Mouse (Mus musculus) urinary bladder, adult 18-20 months (tissue): ENCODE measurements at regions not wholly inside any gene's neighbourhood (a gene's known extent, or its start where the extent isn't known, plus 50 kb on each side); places are given as distances from the start of the nearest gene placed in this dataset.

Source experiments
- DNase-seq, 2 experiments: peaks; one replicate each; pipeline ENCODE4 v3.0.0; 2022; ENCODE audit warnings: low spot score in 2 of 2, mixed read lengths in 2 of 2

DNA sequence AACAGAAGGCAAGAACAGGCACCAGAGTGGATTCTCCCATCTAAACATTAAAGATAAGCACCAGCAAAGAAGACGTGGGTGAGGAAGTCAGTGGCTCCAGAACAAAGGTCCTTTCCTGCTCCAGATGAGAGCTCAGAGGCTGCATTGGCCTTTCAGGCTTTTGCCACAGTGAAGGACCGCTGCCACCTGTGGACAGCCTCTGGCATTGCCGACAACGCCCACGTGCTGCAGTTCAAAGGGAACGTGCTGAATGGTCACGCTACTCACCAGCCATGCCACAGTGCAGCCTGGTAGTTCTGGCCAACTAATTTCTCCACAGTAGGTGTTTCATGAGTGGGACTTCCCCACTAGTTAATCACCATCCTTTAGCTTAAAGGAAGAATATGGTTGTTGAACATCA is 365.1 kb downstream of the Dmrt2 start:
- DNase-seq = peak; percentile 50 to 63

DNA sequence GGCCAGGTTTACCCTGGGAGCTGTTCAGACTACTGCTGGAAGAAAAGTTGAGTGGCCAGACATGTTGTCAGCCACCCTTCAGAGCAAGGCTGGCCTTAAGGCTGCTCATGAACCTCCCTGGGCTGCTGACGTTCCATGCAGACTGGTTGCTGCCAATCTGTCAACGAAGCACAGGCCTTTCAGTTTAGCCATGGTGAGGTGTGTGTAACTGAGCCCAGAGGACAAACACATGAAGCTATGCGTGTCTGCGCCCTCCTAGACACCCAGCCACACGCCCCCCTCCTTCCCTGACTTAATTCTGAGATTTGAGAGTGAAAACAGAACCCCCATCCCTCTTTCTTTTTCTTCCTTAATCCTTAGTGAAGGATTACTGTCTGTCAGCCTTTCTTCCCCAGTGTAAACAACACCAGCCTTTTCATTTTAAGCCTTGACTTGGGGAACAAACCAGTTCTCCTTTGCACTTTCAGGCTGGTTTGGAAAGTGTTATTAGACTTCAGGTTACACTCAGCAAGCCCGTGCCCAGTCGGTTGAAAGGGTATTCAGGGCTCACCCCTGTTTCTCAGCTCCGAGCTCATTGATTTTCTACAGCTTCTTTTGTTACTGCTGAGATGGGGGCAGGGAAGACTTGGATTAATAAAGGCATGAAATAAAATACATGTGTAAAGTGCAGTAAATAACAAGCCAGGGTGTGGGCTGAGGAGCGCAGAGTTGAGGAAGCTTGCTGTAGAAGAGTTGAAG is 379.4 kb downstream of the Dmrt2 start:
- DNase-seq = no peak

DNA sequence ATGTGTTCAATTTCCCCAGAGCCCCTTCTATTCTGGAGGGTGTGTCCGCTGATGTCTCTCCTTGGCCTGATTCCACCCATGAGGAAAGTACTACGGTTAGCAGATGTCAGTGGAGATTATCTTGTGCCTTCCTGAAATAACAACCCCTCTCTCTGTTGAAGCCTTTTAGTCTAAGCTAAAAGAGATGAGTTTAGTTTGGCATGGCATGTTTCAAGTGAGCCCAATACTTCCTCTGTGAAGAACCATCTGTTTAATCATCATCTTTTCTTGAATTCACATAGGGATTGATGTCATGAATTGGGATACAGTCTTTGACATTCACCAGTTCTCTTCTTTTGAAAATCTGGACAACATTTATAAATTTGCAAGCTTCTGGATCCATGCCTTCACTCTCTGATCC is 387.5 kb downstream of the Dmrt2 start:
- DNase-seq = no peak

- DNase-seq = no peak
Measured at GRCm38 (mm10) chr19:26068553-26068952, 396.3 kb downstream of the Dmrt2 start.

GRCm38 (mm10) chr19:26069908-26070307 is 397.7 kb downstream of the Dmrt2 start:
- DNase-seq = no peak

DNA sequence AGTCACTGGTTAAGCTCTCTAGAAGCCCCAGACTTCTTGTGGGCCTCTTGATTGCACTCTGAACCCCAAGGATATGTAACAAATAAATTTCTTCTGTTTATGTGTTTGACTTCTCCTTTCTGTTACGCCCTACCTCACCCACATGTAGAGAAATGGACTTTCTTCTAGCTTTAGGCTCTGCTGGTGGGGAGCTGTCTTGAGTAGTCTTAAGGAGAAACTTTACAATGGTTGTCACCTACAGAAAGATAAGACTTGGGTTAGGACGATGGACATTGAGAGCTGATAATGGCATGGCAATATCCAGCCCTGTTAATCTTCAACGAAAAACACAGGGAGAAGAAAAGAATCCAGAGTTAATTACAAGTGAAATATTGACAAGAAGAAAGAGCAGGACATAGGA is 416.1 kb downstream of the Dmrt2 start:
- DNase-seq = no peak

GRCm38 (mm10) chr19:26091386-26091785 is 419.2 kb downstream of the Dmrt2 start:
- no peak for DNase-seq

DNA sequence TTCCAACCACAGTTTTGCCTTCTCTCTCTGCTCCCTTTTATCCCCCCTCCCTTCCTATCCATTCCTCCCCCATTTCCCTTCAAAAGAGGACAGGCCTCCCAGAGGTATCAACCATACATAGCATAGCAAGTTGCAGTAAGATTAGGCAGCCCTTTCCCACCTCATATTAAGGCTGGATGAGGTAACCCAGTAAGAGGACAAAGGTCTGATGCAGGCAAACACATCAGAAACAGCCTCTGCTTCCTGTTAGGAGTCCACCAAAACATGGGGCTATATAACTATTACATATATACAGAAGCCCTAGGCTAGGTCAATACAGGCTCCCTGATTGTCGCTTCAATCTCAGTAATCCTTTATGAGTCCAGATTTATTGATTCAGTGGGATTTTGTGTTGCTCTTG is 421.6 kb downstream of the Dmrt2 start:
- DNase-seq = no peak

GRCm38 (mm10) chr19:26114326-26114725 is 442.1 kb downstream of the Dmrt2 start:
- no peak for DNase-seq

DNA sequence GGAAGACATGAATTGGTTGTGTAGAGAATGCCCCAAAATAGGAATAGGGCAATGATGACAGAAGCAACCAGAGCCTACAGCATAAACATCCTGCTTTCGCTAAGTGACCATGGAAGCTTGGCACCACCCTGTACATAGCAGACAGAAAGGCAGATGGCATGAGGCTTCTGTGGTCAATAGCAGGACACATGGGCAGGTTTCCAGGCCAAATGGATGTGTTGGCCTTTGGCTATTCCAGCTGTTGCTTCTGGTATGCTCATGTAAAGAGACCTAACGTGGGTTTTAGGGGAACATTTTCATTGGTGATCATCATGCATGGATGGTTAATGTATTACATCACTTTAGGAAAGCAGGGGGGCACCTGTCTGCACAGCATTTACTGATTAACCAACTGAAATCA is 456.2 kb downstream of the Dmrt2 start:
- no peak for DNase-seq

- no peak for DNase-seq
Measured at GRCm38 (mm10) chr19:26134385-26134784, 462.2 kb downstream of the Dmrt2 start.

DNA sequence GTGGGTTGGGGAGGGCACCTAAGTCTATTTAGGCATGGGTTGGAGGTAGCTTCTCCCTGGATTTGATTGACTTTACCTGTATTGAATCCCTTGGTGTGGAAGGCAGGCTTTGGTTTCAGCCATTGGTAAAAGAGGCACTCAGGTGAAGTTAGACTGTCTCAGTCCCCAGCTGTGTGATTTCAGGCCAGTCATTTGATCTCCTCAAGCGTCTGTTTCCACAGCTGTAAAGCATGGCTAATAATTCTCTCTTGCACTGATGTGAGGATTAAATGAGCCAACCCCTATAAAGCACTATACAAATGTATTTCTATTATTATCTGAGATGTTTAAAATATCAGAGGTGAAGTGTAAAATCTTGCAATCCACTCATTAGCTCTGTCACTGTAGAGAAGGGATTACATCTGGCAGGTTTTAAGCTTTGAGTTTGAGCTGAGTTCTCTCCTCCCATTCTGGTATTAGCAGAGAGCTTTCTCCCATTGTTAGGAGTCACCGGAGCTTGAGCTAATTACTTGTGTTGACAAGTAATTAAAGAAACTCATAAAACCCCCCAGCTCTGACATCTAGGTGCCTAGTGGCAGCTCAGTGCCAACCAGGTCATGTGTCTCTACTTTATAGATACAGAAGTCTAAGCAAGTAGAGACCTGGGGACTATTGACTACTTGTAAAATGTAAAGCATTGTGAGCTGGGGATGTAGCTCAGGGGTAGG is 463.3 kb downstream of the Dmrt2 start:
- no peak for DNase-seq

DNA sequence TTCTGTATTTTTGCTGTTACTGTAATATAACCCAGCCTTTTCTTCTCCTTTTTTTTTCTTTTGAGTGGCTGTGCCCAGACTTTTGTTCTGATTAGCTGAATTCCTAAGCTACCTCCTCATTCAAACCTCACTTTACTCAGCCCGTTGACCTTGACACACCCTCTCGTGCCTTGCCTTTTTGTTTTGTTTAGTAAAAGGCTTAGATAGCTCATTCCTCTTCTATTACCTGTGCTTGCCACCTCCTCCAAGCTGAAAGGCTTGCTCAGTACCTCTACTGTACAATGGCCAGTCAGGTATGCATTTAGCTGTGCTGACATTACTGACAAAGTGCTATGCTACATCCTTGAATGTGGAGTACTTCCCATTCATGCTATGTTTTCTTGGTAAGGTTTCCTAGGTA is 464.2 kb upstream of the Smarca2 start:
- DNase-seq = no peak

GRCm38 (mm10) chr19:26143539-26143938 is 461.3 kb upstream of the Smarca2 start:
- no peak for DNase-seq

- no peak for DNase-seq
Measured at GRCm38 (mm10) chr19:26151216-26151615, 453.6 kb upstream of the Smarca2 start.

- no peak for DNase-seq
Measured at GRCm38 (mm10) chr19:26164993-26165392, 439.9 kb upstream of the Smarca2 start.

- no peak for DNase-seq
Measured at GRCm38 (mm10) chr19:26181774-26182173, 423.1 kb upstream of the Smarca2 start.

- DNase-seq = no peak
Measured at GRCm38 (mm10) chr19:26185012-26185411, 419.8 kb upstream of the Smarca2 start.

GRCm38 (mm10) chr19:26190803-26191202 is 414.0 kb upstream of the Smarca2 start:
- DNase-seq = no peak

DNA sequence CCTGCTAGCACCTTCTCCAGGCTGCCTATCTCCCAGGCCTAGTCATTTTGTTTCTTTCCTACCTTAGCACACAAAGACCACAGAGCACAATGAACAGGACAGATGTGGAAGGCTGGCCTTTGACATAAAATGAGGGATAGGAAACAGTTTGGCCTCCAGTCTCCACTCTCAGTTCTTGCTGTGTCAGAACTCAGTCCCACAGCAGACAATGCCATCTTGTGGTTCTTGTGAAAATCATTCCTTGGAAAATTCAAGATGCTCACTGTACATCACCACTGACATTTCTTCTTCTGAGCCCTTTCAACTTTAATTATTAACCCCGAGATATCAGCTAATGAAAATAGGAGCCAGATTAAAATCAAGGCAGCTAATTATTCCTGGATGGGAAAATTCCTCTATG is 411.2 kb upstream of the Smarca2 start:
- DNase-seq = no peak

DNA sequence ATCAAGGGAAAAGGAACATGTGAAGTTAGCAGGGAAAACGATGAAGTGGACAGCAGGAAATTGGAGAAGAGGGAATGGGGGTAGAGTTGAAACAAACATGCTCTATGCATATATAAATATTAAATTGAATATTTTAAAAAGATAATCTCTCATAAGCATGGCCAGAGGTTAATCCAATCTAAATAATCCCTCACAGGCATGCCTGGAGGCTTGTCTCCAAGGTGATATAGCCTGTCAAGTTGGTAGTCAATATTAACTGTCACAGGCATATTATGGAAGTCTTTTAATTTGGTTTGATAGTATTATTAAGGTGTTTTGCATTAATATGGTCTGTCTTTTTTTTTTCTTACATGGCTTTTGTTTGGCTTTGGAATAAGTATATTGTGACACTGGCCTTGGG is 396.1 kb upstream of the Smarca2 start:
- no peak for DNase-seq

GRCm38 (mm10) chr19:26234539-26234938 is 370.3 kb upstream of the Smarca2 start:
- no peak for DNase-seq

- DNase-seq = no peak
Measured at GRCm38 (mm10) chr19:26244067-26244466, 360.8 kb upstream of the Smarca2 start.
